Mouse (Mus musculus) hindbrain, embryonic 16.5 days (tissue): Measurements from ENCODE around the gene Pstpip1. TPM values are rescaled to one million over a fixed set of nuclear protein-coding genes. Genes with fewer than 3 reads are reported as not detected.

Experiments
- ATAC-seq: fragments of 200-750 bp; cut with Nextera tagmentation; 2 replicates; pipeline ENCODE4 v1.8.0; 2017; ENCODE audit warnings: moderate TSS enrichment, moderate library complexity
- H3K27ac ChIP-seq: fragments of 300-500 bp; sonication (generic); 2 replicates; pipeline ENCODE4 v1.5.1; 2014; ENCODE audit warnings: low read depth, mild to moderate bottlenecking, control low read depth, low read length, moderate library complexity
- H3K27me3 ChIP-seq: fragments of 300-500 bp; sonication (generic); replicated peaks from 2 replicates; pipeline ENCODE4 v1.6.1; 2014; ENCODE audit warnings: low read length; ENCODE audit not compliant: control insufficient read depth, insufficient read depth
- H3K36me3 ChIP-seq: fragments of 300-500 bp; sonication (generic); 2 replicates; pipeline ENCODE4 v1.6.1; 2014; ENCODE audit warnings: mild to moderate bottlenecking, low read length, moderate library complexity, mixed read lengths; ENCODE audit not compliant: control insufficient read depth, insufficient read depth
- H3K4me1 ChIP-seq: fragments of 300-500 bp; sonication (generic); 2 replicates; pipeline ENCODE4 v1.6.1; 2014; ENCODE audit warnings: low read depth, low read length; ENCODE audit not compliant: control insufficient read depth, insufficient read depth
- H3K4me2 ChIP-seq: fragments of 300-500 bp; sonication (generic); 2 replicates; pipeline ENCODE4 v1.6.1; 2014; ENCODE audit warnings: mild to moderate bottlenecking, low read length, control low read depth, moderate library complexity
- H3K4me3 ChIP-seq: fragments of 300-500 bp; sonication (generic); 2 replicates; pipeline ENCODE4 v1.5.1; 2014; ENCODE audit warnings: mild to moderate bottlenecking, low read length, control low read depth, moderate library complexity
- H3K9ac ChIP-seq: fragments of 300-500 bp; sonication (generic); 2 replicates; pipeline ENCODE4 v1.6.1; 2014; ENCODE audit warnings: low read depth, mild to moderate bottlenecking, control low read depth, low read length, moderate library complexity
- H3K9me3 ChIP-seq: fragments of 300-500 bp; sonication (generic); 2 replicates; pipeline ENCODE4 v1.6.1; 2014; ENCODE audit warnings: mild to moderate bottlenecking, low read length, moderate library complexity; ENCODE audit not compliant: control insufficient read depth
- WGBS: fragments of 180-500 bp; shearing (Covaris S2); extraction: QIAGEN DNeasy Blood & Tissue Kit; methylation state at CpG from one replicate; pipeline ENCODE4 v1.1.7; 2014; 5-methylcytosine and 5-hydroxymethylcytosine counted together
- polyA plus RNA-seq: library from polyadenylated mRNA; unstranded; fragments of >200 nt; fragmentation: Nextera tagmentation; extraction: Ambion mirVana; gene quantifications from 2 replicates; pipeline ENCODE4 v1.2.1, GENCODE M21; 2015

Gene Pstpip1
- polyA plus RNA-seq, 1 experiment from 2014 or later: 0.64 TPM

DNA sequence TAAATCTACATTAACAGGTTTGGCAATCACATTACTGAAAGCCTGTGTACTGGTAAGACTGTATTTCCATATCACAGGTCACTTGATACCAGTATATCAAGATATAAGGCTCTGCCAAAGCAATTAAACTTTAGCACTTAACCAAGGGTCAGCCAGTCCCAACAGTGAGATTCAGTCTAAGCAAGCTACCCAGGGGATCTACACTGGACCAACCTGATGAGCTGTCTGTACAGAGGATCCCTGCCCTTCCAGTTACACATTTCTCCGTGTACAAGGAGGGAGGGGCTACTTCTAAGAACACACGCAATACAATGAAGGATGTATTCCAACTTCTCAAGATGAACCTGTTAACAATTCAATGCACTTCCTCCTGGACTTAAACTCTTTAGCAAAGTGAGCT lies 68.3 kb downstream of the Pstpip1 start:
- peaks cover 26% of the 10 kb centered on the region for H3K4me1 ChIP-seq
- no peaks in the 10 kb centered on the region for H3K27me3 ChIP-seq
- no peaks in the 10 kb centered on the region for H3K36me3 ChIP-seq
- H3K4me3 ChIP-seq: no peak overlapping the region
- no peak overlapping the region for H3K9ac ChIP-seq
- H3K27ac ChIP-seq: no peak overlapping the region
- H3K9me3 ChIP-seq: no peaks in the 10 kb centered on the region
- 74% methylated on average over 2 of the region's 2 CpGs for WGBS
- ATAC-seq: no peak
- H3K4me2 ChIP-seq: no peak overlapping the region

DNA sequence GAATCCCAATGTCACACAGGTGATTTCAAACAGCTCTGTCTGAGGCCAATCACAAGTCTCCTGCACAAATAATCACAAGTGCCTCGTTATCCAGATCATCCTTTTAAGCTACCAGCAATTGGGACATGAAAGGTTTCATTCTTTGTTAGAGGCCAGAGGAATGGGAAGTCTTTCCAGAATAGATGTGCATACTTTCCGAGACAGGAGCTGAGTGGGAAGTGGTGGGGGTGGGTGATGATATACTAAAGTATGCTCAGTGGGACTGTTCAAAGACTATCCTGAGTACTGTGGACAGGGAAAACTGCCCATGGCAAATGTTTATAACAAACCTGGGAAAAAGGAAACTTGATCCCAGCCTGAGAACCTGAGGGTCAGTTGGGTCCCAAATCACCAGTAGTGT lies 69.7 kb downstream of the Pstpip1 start:
- Histone ChIP-seq H3K4me1 (peaks cover 23% of the 10 kb centered on the region), H3K4me2 (peak overlapping the region; percentile 78), H3K9me3 (no peaks in the 10 kb centered on the region), H3K27ac (no peak overlapping the region), H3K36me3 (no peaks in the 10 kb centered on the region), H3K9ac (peak overlapping the region; percentile 52; the same call in 1 of the 2 replicates), H3K4me3 (peak overlapping the region; percentile 99), H3K27me3 (no peaks in the 10 kb centered on the region)
- 3% methylated on average over 2 of the region's 2 CpGs for WGBS
- no peak for ATAC-seq

DNA sequence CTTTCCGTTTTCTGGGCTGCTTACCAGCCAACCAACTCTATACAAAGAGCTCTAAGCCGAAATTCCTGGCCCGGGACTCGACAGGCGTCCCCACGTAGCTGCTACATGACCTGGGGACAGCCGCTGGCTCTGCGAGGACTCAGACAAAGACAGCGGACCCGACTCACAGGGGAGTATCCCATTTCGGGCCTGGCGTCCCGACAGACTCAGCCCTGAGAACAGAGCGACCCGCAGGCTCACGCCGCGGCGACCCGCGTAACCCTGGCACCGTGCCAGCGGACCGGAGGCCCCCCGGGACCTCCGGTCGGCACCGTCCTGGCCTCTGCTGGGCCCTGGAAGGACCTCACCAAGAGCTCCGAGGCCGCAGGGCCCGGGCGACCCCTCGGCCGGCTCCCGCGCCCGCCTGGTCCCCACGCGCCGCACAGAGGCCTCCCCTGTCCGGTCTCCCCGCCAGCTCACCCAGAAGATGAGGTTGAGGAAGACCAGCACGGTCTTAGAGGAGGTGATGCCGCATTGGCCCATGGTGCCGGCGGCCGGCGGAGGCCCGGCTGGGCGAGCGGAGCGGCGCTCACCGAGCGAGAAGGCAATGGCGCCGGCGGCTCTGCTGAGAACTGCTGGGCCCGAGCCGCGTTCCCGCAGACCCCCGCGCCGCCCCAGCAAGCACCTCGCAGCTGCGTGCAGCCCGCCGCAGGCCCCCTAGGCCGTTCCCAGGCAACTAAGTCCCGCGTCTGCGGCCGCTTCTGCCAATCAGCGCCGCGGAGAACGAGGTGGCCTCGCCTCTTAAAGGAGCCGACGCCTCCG lies 70.8 kb downstream of the Pstpip1 start:
- under 1% methylated on average over 77 of the region's 82 CpGs for WGBS

DNA sequence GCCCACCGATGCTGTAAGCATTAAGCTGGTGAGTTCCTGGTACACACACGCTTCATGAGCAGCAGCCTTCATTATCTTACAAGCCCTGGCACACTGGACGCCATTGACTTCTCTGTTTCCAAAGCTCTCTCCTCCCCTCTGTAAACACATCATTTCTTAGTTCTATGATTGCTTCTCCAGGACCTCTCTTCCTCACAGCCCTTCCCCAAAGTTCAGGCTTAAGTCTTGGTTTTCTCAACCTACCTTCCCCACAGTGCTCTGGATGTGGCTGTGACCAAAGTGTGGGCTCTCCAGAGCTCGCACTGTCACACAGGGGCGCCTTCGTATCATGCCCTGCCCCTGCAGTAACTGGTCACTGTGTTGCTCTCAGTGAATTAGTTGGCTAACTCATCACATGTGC lies 75.6 kb downstream of the Pstpip1 start, which contains the start of gene Tspan3:
Gene Tspan3, minus strand, starts transcription at position 101 of the 400 bp plus-strand sequence.
- Histone ChIP-seq H3K9ac (no peak within 1 kb of the TSS), H3K27ac (no peak within 1 kb of the TSS), H3K4me3 (no peak within 1 kb of the TSS), H3K27me3 (no peaks in the 10 kb centered on the region), H3K4me1 (peaks cover 7% of the 10 kb centered on the region; the same call in 1 of the 2 replicates), H3K9me3 (no peaks in the 10 kb centered on the region), H3K4me2 (no peak within 1 kb of the TSS), H3K36me3 (no peaks in the 10 kb centered on the region)
- WGBS: 95% methylated on average over 6 of the region's 6 CpGs
- ATAC-seq: no peak

More for the DNA sequence above, 70.8 kb downstream of the Pstpip1 start:
- Histone ChIP-seq H3K9me3 (no peaks in the 10 kb centered on the region), H3K4me2 (peak overlapping the region; percentile 78), H3K4me3 (peak overlapping the region; percentile 99), H3K27me3 (no peaks in the 10 kb centered on the region), H3K9ac (peak overlapping the region; percentile 100), H3K27ac (peak overlapping the region; percentile 98), H3K4me1 (peaks cover 23% of the 10 kb centered on the region), H3K36me3 (no peaks in the 10 kb centered on the region)
- ATAC-seq: peak; percentile 98

DNA sequence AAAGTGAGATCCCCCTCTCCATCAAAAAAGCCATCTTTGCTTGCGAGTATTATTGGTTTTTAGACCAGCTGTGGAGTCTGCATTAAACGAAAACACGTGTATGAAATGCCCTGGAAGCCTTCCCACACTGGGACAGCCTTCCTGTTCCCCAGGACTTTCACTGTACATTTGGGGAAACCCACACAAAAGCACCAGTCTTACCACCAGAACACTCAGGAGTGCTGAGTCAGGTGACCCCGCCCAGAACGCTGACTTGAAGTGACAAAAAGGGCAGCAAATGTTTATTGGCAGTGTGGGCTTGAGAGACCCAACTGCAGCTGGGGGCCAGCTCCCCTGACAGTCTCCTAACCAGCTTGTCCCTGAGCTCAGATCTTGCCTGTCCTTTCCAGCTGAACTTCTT lies 76.4 kb downstream of the Pstpip1 start:
- no peaks in the 10 kb centered on the region for H3K27me3 ChIP-seq
- no peaks in the 10 kb centered on the region for H3K36me3 ChIP-seq
- no peak overlapping the region for H3K9ac ChIP-seq
- H3K4me2 ChIP-seq: no peak overlapping the region
- 69% methylated on average over 5 of the region's 5 CpGs for WGBS
- no peak for ATAC-seq
- H3K4me1 ChIP-seq: peaks cover 5% of the 10 kb centered on the region; the same call in 1 of the 2 replicates
- no peaks in the 10 kb centered on the region for H3K9me3 ChIP-seq
- no peak overlapping the region for H3K4me3 ChIP-seq
- H3K27ac ChIP-seq: no peak overlapping the region

DNA sequence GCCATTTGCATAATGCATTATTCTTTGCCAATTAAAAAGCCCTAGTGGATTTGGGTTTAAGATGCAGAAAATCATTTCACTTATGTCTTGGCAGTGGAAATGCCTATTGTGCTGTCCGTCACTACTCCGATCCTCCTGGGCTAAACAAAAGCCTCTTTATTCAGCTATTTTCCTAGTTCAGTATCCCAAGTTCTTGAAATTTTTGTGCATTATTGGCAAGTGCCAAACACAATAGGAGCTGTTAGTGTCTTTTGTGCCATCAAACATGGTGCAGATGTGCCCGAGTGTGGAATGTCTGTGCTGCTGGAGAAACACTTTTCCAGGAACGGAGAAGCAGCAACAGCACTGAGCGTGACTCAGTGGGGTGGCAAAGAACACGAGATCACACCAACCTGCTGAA lies 77.9 kb downstream of the Pstpip1 start:
- Histone ChIP-seq H3K36me3 (no peaks in the 10 kb centered on the region), H3K4me1 (no peaks in the 10 kb centered on the region), H3K4me3 (no peak overlapping the region), H3K27me3 (no peaks in the 10 kb centered on the region), H3K9ac (no peak overlapping the region), H3K4me2 (no peak overlapping the region), H3K27ac (no peak overlapping the region), H3K9me3 (no peaks in the 10 kb centered on the region)
- ATAC-seq: no peak
- 10% methylated on average over 6 of the region's 6 CpGs for WGBS

DNA sequence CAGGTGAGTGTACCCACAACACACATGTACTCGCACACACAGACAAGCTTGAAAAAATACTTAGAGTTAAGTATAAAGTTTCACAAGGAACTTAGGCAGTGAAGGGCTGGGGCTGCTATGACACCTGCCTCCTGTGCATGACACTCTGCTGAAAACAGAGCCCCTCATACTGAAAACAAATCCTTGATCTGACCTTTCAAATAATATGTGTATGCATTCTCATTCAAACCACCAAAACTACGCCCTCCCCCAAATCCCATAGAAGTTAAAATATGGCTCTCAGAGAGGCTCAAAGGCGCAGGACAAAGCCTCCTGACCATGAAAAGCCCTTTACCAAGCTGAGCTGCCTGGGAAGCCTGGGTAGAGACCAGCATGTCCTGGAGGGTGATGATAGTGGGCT lies 85.6 kb downstream of the Pstpip1 start:
- WGBS: 82% methylated on average over 3 of the region's 3 CpGs

DNA sequence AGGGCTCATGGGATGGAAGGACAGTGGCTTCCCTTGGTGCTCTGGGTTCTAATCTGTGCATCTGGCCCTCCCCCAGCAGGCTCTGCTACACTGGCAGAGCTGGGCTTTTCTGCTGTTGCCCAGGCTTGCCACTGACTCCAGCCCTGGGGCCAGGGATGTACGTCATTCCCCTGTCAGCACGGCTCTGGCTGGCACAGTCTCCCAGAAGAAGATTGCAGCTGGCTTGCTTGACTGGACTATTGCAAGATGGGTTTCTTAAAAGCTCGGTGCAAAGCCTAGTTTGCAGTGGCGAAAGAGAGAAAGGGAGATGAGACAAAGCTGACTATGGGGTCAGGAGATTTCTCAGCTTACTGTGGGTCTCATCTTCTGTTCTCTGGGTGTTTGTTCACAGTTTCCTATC lies 87.6 kb downstream of the Pstpip1 start:
- Histone ChIP-seq H3K27ac (no peak overlapping the region), H3K4me3 (no peak overlapping the region), H3K4me1 (peaks cover 3% of the 10 kb centered on the region), H3K4me2 (no peak overlapping the region), H3K27me3 (no peaks in the 10 kb centered on the region), H3K9ac (no peak overlapping the region), H3K36me3 (no peaks in the 10 kb centered on the region), H3K9me3 (no peaks in the 10 kb centered on the region)
- WGBS: 73% methylated on average over 4 of the region's 4 CpGs
- ATAC-seq: no peak

More for the DNA sequence above, 85.6 kb downstream of the Pstpip1 start:
- ATAC-seq: no peak
- H3K36me3 ChIP-seq: no peaks in the 10 kb centered on the region
- no peak overlapping the region for H3K4me3 ChIP-seq
- H3K9me3 ChIP-seq: no peaks in the 10 kb centered on the region
- no peak overlapping the region for H3K27ac ChIP-seq
- no peak overlapping the region for H3K4me2 ChIP-seq
- peaks cover 3% of the 10 kb centered on the region for H3K4me1 ChIP-seq
- H3K9ac ChIP-seq: no peak overlapping the region
- no peaks in the 10 kb centered on the region for H3K27me3 ChIP-seq
